Mouse (Mus musculus): ENCODE measurements around the gene Cdc7. TPM values are rescaled to one million over a fixed set of nuclear protein-coding genes. Genes with fewer than 3 reads are reported as not detected.

Cdc7 gene
- 35.2 and 40.7 TPM in 2 replicates for polyA plus RNA-seq (2014; fragmentation: Nextera tagmentation; extraction: Ambion mirVana)

- Histone ChIP-seq H3K27me3 (replicated peaks; ENCODE audit: control insufficient read depth, insufficient read depth, low read length) (no peaks in the 10 kb centered on the region), H3K9ac (ENCODE audit: low read length) (peak within 1 kb of the TSS; percentile 84), H3K4me2 (ENCODE audit: low read length) (peak within 1 kb of the TSS; percentile 88), H3K9me3 (replicated peaks; ENCODE audit: control insufficient read depth, low read length) (no peaks in the 10 kb centered on the region), H3K27ac (ENCODE audit: low read depth, low read length) (peak within 1 kb of the TSS; percentile 74), H3K4me1 (ENCODE audit: control insufficient read depth, insufficient read depth, low read length) (peaks cover 3% of the 10 kb centered on the region), H3K36me3 (ENCODE audit: control insufficient read depth, insufficient read depth, low read length) (peaks cover 5% of the 10 kb centered on the region; the same call in 1 of the 2 replicates), H3K4me3 (ENCODE audit: low read depth, low read length) (peak within 1 kb of the TSS; percentile 82)
- DNase-seq (ENCODE audit: low spot score) (peak; percentile 97), ATAC-seq (peak; percentile 96)
- WGBS, result 5% methylated on average over 54 of the region's 54 CpGs
Observed at GRCm38 (mm10) chr5:106963584-106964512, at the start of gene Cdc7. Cdc7 (plus strand) TSS chr5:106964322.

GRCm38 (mm10) chr5:106919315-106919714 is 44.8 kb upstream of the Cdc7 start:
- Histone ChIP-seq H3K9ac (ENCODE audit: low read length) (no peak overlapping the region), H3K27ac (ENCODE audit: low read depth, low read length) (no peak overlapping the region), H3K36me3 (ENCODE audit: control insufficient read depth, insufficient read depth, low read length) (no peaks in the 10 kb centered on the region), H3K4me2 (ENCODE audit: low read length) (no peak overlapping the region), H3K27me3 (replicated peaks; ENCODE audit: control insufficient read depth, insufficient read depth, low read length) (no peaks in the 10 kb centered on the region), H3K9me3 (replicated peaks; ENCODE audit: control insufficient read depth, low read length) (no peaks in the 10 kb centered on the region), H3K4me1 (ENCODE audit: control insufficient read depth, insufficient read depth, low read length) (no peaks in the 10 kb centered on the region), H3K4me3 (ENCODE audit: low read depth, low read length) (no peak overlapping the region)
- ATAC-seq (no peak), DNase-seq (ENCODE audit: low spot score) (no peak)

GRCm38 (mm10) chr5:106925488-106926368 is 38.4 kb upstream of the Cdc7 start, which contains the start of gene Hfm1:
Hfm1 (minus strand) TSS chr5:106926321.
- no peaks in the 10 kb centered on the region for H3K4me1 ChIP-seq (ENCODE audit: control insufficient read depth, insufficient read depth, low read length)
- DNase-seq (ENCODE audit: low spot score), result peak; percentile 83
- H3K9ac ChIP-seq (ENCODE audit: low read length), result peak within 1 kb of the TSS; percentile 82
- H3K4me2 ChIP-seq (ENCODE audit: low read length), result peak within 1 kb of the TSS; percentile 58
- H3K4me3 ChIP-seq (ENCODE audit: low read depth, low read length), result peak within 1 kb of the TSS; percentile 58
- peak; percentile 98 for ATAC-seq
- 1% methylated on average over 58 of the region's 76 CpGs for WGBS
- H3K27me3 ChIP-seq (replicated peaks; ENCODE audit: control insufficient read depth, insufficient read depth, low read length), result no peaks in the 10 kb centered on the region
- H3K27ac ChIP-seq (ENCODE audit: low read depth, low read length), result peak within 1 kb of the TSS; percentile 80
- no peaks in the 10 kb centered on the region for H3K36me3 ChIP-seq (ENCODE audit: control insufficient read depth, insufficient read depth, low read length)
- H3K9me3 ChIP-seq (replicated peaks; ENCODE audit: control insufficient read depth, low read length), result no peaks in the 10 kb centered on the region

GRCm38 (mm10) chr5:106926369-106926686 is 37.8 kb upstream of the Cdc7 start:
- H3K27me3 ChIP-seq (replicated peaks; ENCODE audit: control insufficient read depth, insufficient read depth, low read length), result no peaks in the 10 kb centered on the region
- DNase-seq (ENCODE audit: low spot score) (no peak), ATAC-seq (no peak)
- peak overlapping the region; percentile 58 for H3K4me2 ChIP-seq (ENCODE audit: low read length)
- peak overlapping the region; percentile 82 for H3K9ac ChIP-seq (ENCODE audit: low read length)
- H3K9me3 ChIP-seq (replicated peaks; ENCODE audit: control insufficient read depth, low read length), result no peaks in the 10 kb centered on the region
- peak overlapping the region; percentile 58 for H3K4me3 ChIP-seq (ENCODE audit: low read depth, low read length)
- 26% methylated on average over 4 of the region's 4 CpGs for WGBS
- H3K36me3 ChIP-seq (ENCODE audit: control insufficient read depth, insufficient read depth, low read length), result no peaks in the 10 kb centered on the region
- H3K4me1 ChIP-seq (ENCODE audit: control insufficient read depth, insufficient read depth, low read length), result no peaks in the 10 kb centered on the region
- peak overlapping the region; percentile 80; the same call in 1 of the 2 replicates for H3K27ac ChIP-seq (ENCODE audit: low read depth, low read length)

GRCm38 (mm10) chr5:106927996-106928395 is 36.1 kb upstream of the Cdc7 start:
- H3K36me3 ChIP-seq (ENCODE audit: control insufficient read depth, insufficient read depth, low read length), result no peaks in the 10 kb centered on the region
- H3K4me2 ChIP-seq (ENCODE audit: low read length), result no peak overlapping the region
- H3K27ac ChIP-seq (ENCODE audit: low read depth, low read length), result no peak overlapping the region
- no peaks in the 10 kb centered on the region for H3K27me3 ChIP-seq (replicated peaks; ENCODE audit: control insufficient read depth, insufficient read depth, low read length)
- no peak overlapping the region for H3K4me3 ChIP-seq (ENCODE audit: low read depth, low read length)
- H3K9ac ChIP-seq (ENCODE audit: low read length), result no peak overlapping the region
- DNase-seq (ENCODE audit: low spot score), result no peak
- 87% methylated on average over 4 of the region's 4 CpGs for WGBS
- no peaks in the 10 kb centered on the region for H3K4me1 ChIP-seq (ENCODE audit: control insufficient read depth, insufficient read depth, low read length)
- H3K9me3 ChIP-seq (replicated peaks; ENCODE audit: control insufficient read depth, low read length), result no peaks in the 10 kb centered on the region
- ATAC-seq, result no peak

GRCm38 (mm10) chr5:106946342-106946741 is 17.8 kb upstream of the Cdc7 start:
- Histone ChIP-seq H3K27ac (ENCODE audit: low read depth, low read length) (no peak overlapping the region), H3K36me3 (ENCODE audit: control insufficient read depth, insufficient read depth, low read length) (no peaks in the 10 kb centered on the region), H3K4me3 (ENCODE audit: low read depth, low read length) (no peak overlapping the region), H3K4me1 (ENCODE audit: control insufficient read depth, insufficient read depth, low read length) (no peaks in the 10 kb centered on the region), H3K9ac (ENCODE audit: low read length) (no peak overlapping the region), H3K9me3 (replicated peaks; ENCODE audit: control insufficient read depth, low read length) (no peaks in the 10 kb centered on the region), H3K4me2 (ENCODE audit: low read length) (no peak overlapping the region), H3K27me3 (replicated peaks; ENCODE audit: control insufficient read depth, insufficient read depth, low read length) (no peaks in the 10 kb centered on the region)
- no peak for ATAC-seq
- DNase-seq (ENCODE audit: low spot score), result no peak
- WGBS, result 81% methylated on average over 4 of the region's 4 CpGs

- H3K4me2 ChIP-seq (ENCODE audit: low read length), result no peak overlapping the region
- ATAC-seq (no peak), DNase-seq (ENCODE audit: low spot score) (no peak)
- no peaks in the 10 kb centered on the region for H3K4me1 ChIP-seq (ENCODE audit: control insufficient read depth, insufficient read depth, low read length)
- no peaks in the 10 kb centered on the region for H3K9me3 ChIP-seq (replicated peaks; ENCODE audit: control insufficient read depth, low read length)
- no peaks in the 10 kb centered on the region for H3K36me3 ChIP-seq (ENCODE audit: control insufficient read depth, insufficient read depth, low read length)
- H3K27me3 ChIP-seq (replicated peaks; ENCODE audit: control insufficient read depth, insufficient read depth, low read length), result no peaks in the 10 kb centered on the region
- 95% methylated on average over 6 of the region's 6 CpGs for WGBS
- H3K9ac ChIP-seq (ENCODE audit: low read length), result no peak overlapping the region
- no peak overlapping the region for H3K27ac ChIP-seq (ENCODE audit: low read depth, low read length)
- no peak overlapping the region for H3K4me3 ChIP-seq (ENCODE audit: low read depth, low read length)
Observed at GRCm38 (mm10) chr5:106948683-106949082, 15.4 kb upstream of the Cdc7 start.

- 84% methylated on average over 3 of the region's 3 CpGs for WGBS
- H3K4me1 ChIP-seq (ENCODE audit: control insufficient read depth, insufficient read depth, low read length), result no peaks in the 10 kb centered on the region
- no peak for ATAC-seq
Observed at GRCm38 (mm10) chr5:106956467-106956866, 7.7 kb upstream of the Cdc7 start.

More at GRCm38 (mm10) chr5:106956467-106956866, 7.7 kb upstream of the Cdc7 start:
- no peak overlapping the region for H3K27ac ChIP-seq (ENCODE audit: low read depth, low read length)
- no peaks in the 10 kb centered on the region for H3K27me3 ChIP-seq (replicated peaks; ENCODE audit: control insufficient read depth, insufficient read depth, low read length)
- no peaks in the 10 kb centered on the region for H3K9me3 ChIP-seq (replicated peaks; ENCODE audit: control insufficient read depth, low read length)
- H3K4me2 ChIP-seq (ENCODE audit: low read length), result no peak overlapping the region
- no peak overlapping the region for H3K4me3 ChIP-seq (ENCODE audit: low read depth, low read length)
- H3K36me3 ChIP-seq (ENCODE audit: control insufficient read depth, insufficient read depth, low read length), result no peaks in the 10 kb centered on the region
- no peak for DNase-seq (ENCODE audit: low spot score)
- H3K9ac ChIP-seq (ENCODE audit: low read length), result no peak overlapping the region
